12 mouse cellular contexts compared by ENCODE assay signal in the genomic region with DNA sequence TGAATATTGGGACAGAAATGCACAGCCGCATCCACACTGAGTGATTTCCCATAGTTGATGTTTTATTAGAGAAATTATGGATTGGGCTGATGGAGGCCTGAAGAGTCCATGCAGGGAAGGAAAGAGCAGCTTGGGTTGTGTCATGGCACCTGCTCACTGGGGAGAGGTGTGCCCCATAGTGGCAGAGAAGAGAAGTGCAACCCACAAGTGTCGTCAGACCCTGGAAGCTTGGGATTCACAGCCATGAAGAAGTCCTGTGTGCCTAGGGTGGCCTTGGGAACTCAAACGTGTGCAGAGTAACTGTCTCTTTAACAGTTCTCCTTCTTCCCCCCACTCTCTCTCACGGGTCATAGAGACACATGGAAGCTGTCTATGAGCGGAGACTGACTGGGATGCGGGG. TPM values are rescaled to one million over a fixed set of nuclear protein-coding genes. Genes with fewer than 3 reads are reported as not detected.
DNase-seq lines count a peak whose midpoint lies in the region; ATAC-seq and TF ChIP-seq lines count a peak whose summit lies in the region.
"Had no signal": no experiment of that assay in that cellular context is flagged by ENCODE, and none has a peak within 500 bp of the region (broad histone marks: within the 10 kb centered on the region; RNA-seq: fewer than 3 reads in every experiment).

No protein-coding gene starts in this region.

- H3K4me3 ChIP-seq in heart, adult 2 months, result no peak overlapping the region
- no peak overlapping the region for H3K4me3 ChIP-seq in heart, embryonic 11.5 days (ENCODE audit: low read depth, low read length)
- no peak overlapping the region for H3K4me3 ChIP-seq in liver, adult 2 months (ENCODE audit: insufficient read depth, low read depth, low read length)
- no peak overlapping the region for H3K4me3 ChIP-seq in liver, embryonic 11.5 days (ENCODE audit: low read depth, low read length)
- no peak overlapping the region for H3K4me3 ChIP-seq in lung, postnatal 0 days (ENCODE audit: low read depth, low read length)
- H3K4me3 ChIP-seq: limb, embryonic 13.5 days had no signal

- no peak for TF ChIP-seq POLR2A in heart, adult 2 months (IDR thresholded peaks at IDR 0.05; ENCODE audit: insufficient read depth, low read depth, low read length)
- no peak for TF ChIP-seq POLR2A in liver, adult 2 months (IDR thresholded peaks at IDR 0.05; ENCODE audit: extremely low read depth, insufficient read depth, low read length)

- no peak for TF ChIP-seq EP300 in heart, adult 2 months (IDR thresholded peaks at IDR 0.05; ENCODE audit: insufficient read depth, low read depth, low read length)
- no peak for TF ChIP-seq EP300 in lung, postnatal 0 days (IDR thresholded peaks at IDR 0.05)

- ATAC-seq in heart, embryonic 11.5 days (replicated peaks; ENCODE audit: insufficient number of reproducible peaks, low FRiP score, low TSS enrichment), result no peak
- no peak for ATAC-seq in liver, embryonic 11.5 days (replicated peaks; ENCODE audit: low FRiP score)
- ATAC-seq in lung, postnatal 0 days, result no peak

- no peak overlapping the region for H3K27ac ChIP-seq in heart, adult 2 months
- no peak overlapping the region for H3K27ac ChIP-seq in heart, embryonic 11.5 days (ENCODE audit: low read depth, low read length)
- no peak overlapping the region for H3K27ac ChIP-seq in liver, adult 2 months (replicated peaks; ENCODE audit: insufficient read depth, low read depth, low read length)
- no peak overlapping the region for H3K27ac ChIP-seq in liver, embryonic 11.5 days (ENCODE audit: low read depth, low read length)
- no peak overlapping the region for H3K27ac ChIP-seq in lung, postnatal 0 days (ENCODE audit: low read length)
- H3K27ac ChIP-seq: limb, embryonic 13.5 days had no signal

- DNase-seq in heart, adult 2 months, result no peak
- DNase-seq in liver, adult 2 months (ENCODE audit: extremely low read depth, low read depth, low spot score), result peak; percentile 29
- DNase-seq in liver, embryonic 11.5 days (ENCODE audit: low spot score), result no peak
- DNase-seq in R1 (ENCODE audit: low read depth, low spot score), result peak; percentile 26
- DNase-seq in lung, postnatal 0 days (ENCODE audit: low spot score), result no peak
- no peak for DNase-seq in urinary bladder, postnatal 4 days (ENCODE audit: low spot score in 2 of 2)
- DNase-seq in adrenal gland, postnatal 25 days, result no peak
- DNase-seq: midbrain, embryonic 14.5 days; right cerebral cortex, adult 18-20 months; thymus, postnatal 4 days had no signal

- no peaks in the 10 kb centered on the region for H3K4me1 ChIP-seq in heart, adult 2 months (ENCODE audit: control insufficient read depth, insufficient read depth, low read length)
- H3K4me1 ChIP-seq in heart, embryonic 11.5 days (ENCODE audit: control insufficient read depth, insufficient read depth, low read length), result no peaks in the 10 kb centered on the region
- no peaks in the 10 kb centered on the region for H3K4me1 ChIP-seq in liver, adult 2 months (ENCODE audit: control insufficient read depth, insufficient read depth, low read length)
- H3K4me1 ChIP-seq in liver, embryonic 11.5 days (replicated peaks; ENCODE audit: control insufficient read depth, insufficient read depth, low read length), result no peaks in the 10 kb centered on the region
- no peaks in the 10 kb centered on the region for H3K4me1 ChIP-seq in lung, postnatal 0 days (ENCODE audit: insufficient read depth, low read depth, low read length)

- H3K9me3 ChIP-seq in heart, embryonic 11.5 days (replicated peaks; ENCODE audit: control insufficient read depth, low read length), result no peaks in the 10 kb centered on the region
- no peaks in the 10 kb centered on the region for H3K9me3 ChIP-seq in liver, embryonic 11.5 days (ENCODE audit: control insufficient read depth, low read length)
- no peaks in the 10 kb centered on the region for H3K9me3 ChIP-seq in lung, postnatal 0 days (ENCODE audit: low read length)
- H3K9me3 ChIP-seq: limb, embryonic 13.5 days had no signal

- 47% methylated on average over 6 of the region's 6 CpGs for WGBS in heart, adult 2 months
- 45% methylated on average over 6 of the region's 6 CpGs for WGBS in heart, embryonic 11.5 days (ENCODE audit: insufficient replicate concordance)
- WGBS in liver, adult 2 months, result 41% methylated on average over 6 of the region's 6 CpGs
- WGBS in liver, embryonic 11.5 days, result 45% methylated on average over 6 of the region's 6 CpGs
- 46% methylated on average over 6 of the region's 6 CpGs for WGBS in lung, postnatal 0 days

- H3K27me3 ChIP-seq in heart, adult 2 months (ENCODE audit: control insufficient read depth, insufficient read depth, low read length), result no peaks in the 10 kb centered on the region; the same call in 1 of the 2 replicates
- H3K27me3 ChIP-seq in heart, embryonic 11.5 days (ENCODE audit: control insufficient read depth, insufficient read depth, low read length), result peaks cover 21% of the 10 kb centered on the region
- H3K27me3 ChIP-seq in liver, adult 2 months (ENCODE audit: control insufficient read depth, insufficient read depth, low read length), result no peaks in the 10 kb centered on the region
- H3K27me3 ChIP-seq in liver, embryonic 11.5 days (replicated peaks; ENCODE audit: control insufficient read depth, insufficient read depth, low read length), result peaks cover 3% of the 10 kb centered on the region
- no peaks in the 10 kb centered on the region for H3K27me3 ChIP-seq in lung, postnatal 0 days (replicated peaks; ENCODE audit: insufficient read depth, low read length)

- peak; percentile 38 for TF ChIP-seq CTCF in heart, adult 2 months (IDR thresholded peaks at IDR 0.05)
- peak; percentile 93 for TF ChIP-seq CTCF in liver, adult 2 months (IDR thresholded peaks at IDR 0.05; ENCODE audit: low read depth, low read length)
- TF ChIP-seq CTCF in lung, postnatal 0 days (IDR thresholded peaks at IDR 0.05), result peak; percentile 59

- H3K36me3 ChIP-seq in heart, adult 2 months (ENCODE audit: control insufficient read depth, insufficient read depth, low read length), result no peaks in the 10 kb centered on the region
- no peaks in the 10 kb centered on the region for H3K36me3 ChIP-seq in heart, embryonic 11.5 days (ENCODE audit: control insufficient read depth, insufficient read depth, low read length)
- no peaks in the 10 kb centered on the region for H3K36me3 ChIP-seq in liver, adult 2 months (ENCODE audit: control insufficient read depth, insufficient read depth, low read length)
- H3K36me3 ChIP-seq in liver, embryonic 11.5 days (ENCODE audit: control insufficient read depth, insufficient read depth, low read length), result no peaks in the 10 kb centered on the region
- H3K36me3 ChIP-seq in lung, postnatal 0 days (ENCODE audit: insufficient read depth, low read length), result no peaks in the 10 kb centered on the region
- H3K36me3 ChIP-seq: limb, embryonic 13.5 days had no signal

- no peak overlapping the region for H3K4me2 ChIP-seq in heart, embryonic 11.5 days
- H3K4me2 ChIP-seq in liver, embryonic 11.5 days, result no peak overlapping the region
- no peak overlapping the region for H3K4me2 ChIP-seq in lung, postnatal 0 days (replicated peaks; ENCODE audit: low read depth, low read length)
- H3K4me2 ChIP-seq: limb, embryonic 13.5 days had no signal

- no peaks in the 10 kb centered on the region for H3K79me2 ChIP-seq in heart, adult 2 months (replicated peaks; ENCODE audit: control insufficient read depth, insufficient read depth, low read length)
- H3K79me2 ChIP-seq in liver, adult 2 months (ENCODE audit: control insufficient read depth, insufficient read depth, low read length), result no peaks in the 10 kb centered on the region

- intact Hi-C loops in heart, adult 2 months (cut with DNase I), result no loop called here

- no peak overlapping the region for H3K9ac ChIP-seq in heart, adult 2 months (ENCODE audit: low read depth, low read length)
- H3K9ac ChIP-seq in heart, embryonic 11.5 days (ENCODE audit: low read depth, low read length), result no peak overlapping the region
- no peak overlapping the region for H3K9ac ChIP-seq in liver, adult 2 months (ENCODE audit: low read depth, low read length)
- H3K9ac ChIP-seq in liver, embryonic 11.5 days (ENCODE audit: low read depth, low read length), result no peak overlapping the region
- H3K9ac ChIP-seq in lung, postnatal 0 days (replicated peaks; ENCODE audit: low read depth), result no peak overlapping the region
- H3K9ac ChIP-seq: limb, embryonic 13.5 days had no signal

RNA-seq across cellular contexts. Expression of gene Cpz, which starts 50.3 kb away (rescaled TPM):
- total RNA-seq in heart, adult 2 months (2021), result under 1 TPM; 0.39 to 0.50 TPM
- polyA plus RNA-seq in heart, adult 2 months (2012; rRNA removed), result 2.2 and 2.3 TPM in 2 replicates
- 4.5 and 5.9 TPM in 2 replicates for polyA plus RNA-seq in heart, embryonic 11.5 days (2014; fragmentation: Nextera tagmentation; extraction: Ambion mirVana)
- total RNA-seq in liver, adult 2 months (2014; rRNA removed), result 0.54 and 0.55 TPM in 2 replicates
- 1.2 and 1.6 TPM in 2 replicates for polyA plus RNA-seq in liver, adult 2 months (2012; rRNA removed)
- polyA plus RNA-seq in liver, embryonic 11.5 days (2014; fragmentation: Nextera tagmentation; extraction: Ambion mirVana), result 3.9 and 4.0 TPM in 2 replicates
- polyA plus RNA-seq in lung, postnatal 0 days (2015; fragmentation: Nextera tagmentation; extraction: Ambion mirVana), result 3.4 and 4.1 TPM in 2 replicates
- 0.76 and 0.81 TPM in 2 replicates for total RNA-seq in adrenal gland, postnatal 25 days (2021)

Comparison
In these comparisons a context has a peak if more than half of its experiments do, and no peak if none do; other contexts are left out.
1. DNase-seq: peak in liver, adult 2 months (single experiment) and R1 (single experiment); none in heart, adult 2 months (0 of 2), liver, embryonic 11.5 days (single experiment), lung, postnatal 0 days (single experiment), urinary bladder, postnatal 4 days (0 of 2) and adrenal gland, postnatal 25 days (single experiment).
2. CTCF ChIP-seq: peak in every context shown above with its lines; median percentile 93 in liver, adult 2 months; 59 in lung, postnatal 0 days; 38 in heart, adult 2 months.